ENCODE assay signal across 8 mouse cellular contexts in genomic region chr19:4942551-4943252, GRCm38 (mm10). TPM values are rescaled to one million over a fixed set of nuclear protein-coding genes. Genes with fewer than 3 reads are reported as not detected.
DNase-seq lines count a peak whose midpoint lies in the region; ATAC-seq and TF ChIP-seq lines count a peak whose summit lies in the region.

Gene Peli3 (minus strand): TSS chr19:4943127.

- TF ChIP-seq EP300 in lung, postnatal 0 days (IDR thresholded peaks at IDR 0.05): no peak

- peak; percentile 65 for DNase-seq in G1E (ENCODE audit: low spot score)
- peak; percentile 82 for DNase-seq in cerebellum, adult 8-10 months
- peak; percentile 86 for DNase-seq in hindbrain, embryonic 10.5 days (ENCODE audit: low spot score)
- DNase-seq in layer of hippocampus, postnatal 10 days (ENCODE audit: low spot score in 2 of 2): peak; percentile 73 to 84
- DNase-seq in lung, postnatal 0 days (ENCODE audit: low spot score): peak; percentile 89
- peak; percentile 57 for DNase-seq in ovary, postnatal 10 days (ENCODE audit: low spot score)
- peak; percentile 84 for DNase-seq in thymus, postnatal 0 days (ENCODE audit: low spot score)

- under 1% methylated on average over 55 of the region's 55 CpGs for WGBS in hindbrain, embryonic 10.5 days
- under 1% methylated on average over 36 of the region's 55 CpGs for WGBS in lung, postnatal 0 days

- no peaks in the 10 kb centered on the region for H3K9me3 ChIP-seq in G1E (replicated peaks)
- H3K9me3 ChIP-seq in hindbrain, embryonic 10.5 days: no peaks in the 10 kb centered on the region
- H3K9me3 ChIP-seq in lung, postnatal 0 days (ENCODE audit: low read length): no peaks in the 10 kb centered on the region

- peak within 1 kb of the TSS; percentile 64 for H3K4me3 ChIP-seq in G1E (ENCODE audit: low read depth, low read length)
- H3K4me3 ChIP-seq in hindbrain, embryonic 10.5 days: peak within 1 kb of the TSS; percentile 80
- peak within 1 kb of the TSS; percentile 59 for H3K4me3 ChIP-seq in lung, postnatal 0 days (ENCODE audit: low read depth, low read length)

- peaks cover 14% of the 10 kb centered on the region for H3K4me1 ChIP-seq in G1E (ENCODE audit: insufficient read depth, low read depth, low read length)
- H3K4me1 ChIP-seq in hindbrain, embryonic 10.5 days (replicated peaks): peaks cover 17% of the 10 kb centered on the region
- H3K4me1 ChIP-seq in lung, postnatal 0 days (ENCODE audit: insufficient read depth, low read depth, low read length): peaks cover 6% of the 10 kb centered on the region; the same call in 1 of the 2 replicates

- 0 out of 2 replicates have a peak, but pooled peaks have one; percentile 28 for ATAC-seq in G1E (ENCODE audit: extremely low read depth, insufficient number of reproducible peaks, low FRiP score, poor library complexity, severe bottlenecking)
- peak; percentile 91 for ATAC-seq in frontal cortex, adult (ENCODE audit: low TSS enrichment)
- ATAC-seq in lung, postnatal 0 days: peak; percentile 99

- H3K27me3 ChIP-seq in G1E (ENCODE audit: insufficient read depth, low read length): peaks cover 64% of the 10 kb centered on the region
- peaks cover 31% of the 10 kb centered on the region for H3K27me3 ChIP-seq in hindbrain, embryonic 10.5 days (ENCODE audit: insufficient read depth, poor library complexity, severe bottlenecking)
- H3K27me3 ChIP-seq in lung, postnatal 0 days (replicated peaks; ENCODE audit: insufficient read depth, low read length): no peaks in the 10 kb centered on the region

- no peaks in the 10 kb centered on the region for H3K36me3 ChIP-seq in G1E (replicated peaks)
- no peaks in the 10 kb centered on the region for H3K36me3 ChIP-seq in hindbrain, embryonic 10.5 days
- no peaks in the 10 kb centered on the region for H3K36me3 ChIP-seq in lung, postnatal 0 days (ENCODE audit: insufficient read depth, low read length)

- H3K9ac ChIP-seq in lung, postnatal 0 days (replicated peaks; ENCODE audit: low read depth): peak within 1 kb of the TSS; percentile 19; the same call in 1 of the 2 replicates

- peak within 1 kb of the TSS; percentile 86 for H3K4me2 ChIP-seq in lung, postnatal 0 days (replicated peaks; ENCODE audit: low read depth, low read length)

- peak within 1 kb of the TSS; percentile 82 for H3K27ac ChIP-seq in hindbrain, embryonic 10.5 days
- H3K27ac ChIP-seq in lung, postnatal 0 days (ENCODE audit: low read length): no peak within 1 kb of the TSS

- no peak for TF ChIP-seq CTCF in G1E (IDR thresholded peaks at IDR 0.05; ENCODE audit: low read depth, low read length)
- TF ChIP-seq CTCF in lung, postnatal 0 days (IDR thresholded peaks at IDR 0.05): no peak

RNA-seq across cellular contexts. Expression of gene Peli3, which starts in this region (rescaled TPM):
- total RNA-seq in G1E (2014; fragmentation: Nextera tagmentation) (not detected in 2 replicates), G1E (2017) (0.05 TPM in 1 of 2 replicates, not detected in the other)
- polyA plus RNA-seq in G1E (2012): not detected in 2 replicates
- 2.1 and 3.7 TPM in 2 replicates for polyA plus RNA-seq in hindbrain, embryonic 10.5 days (2016; fragmentation: Nextera tagmentation; extraction: Ambion mirVana)
- total RNA-seq in layer of hippocampus, postnatal 10 days (2021): 10 to 100 TPM; 18.0 to 18.4 TPM
- polyA plus RNA-seq in lung, postnatal 0 days (2015; fragmentation: Nextera tagmentation; extraction: Ambion mirVana): 0.85 and 1.8 TPM in 2 replicates
- 0.47 and 0.81 TPM in 2 replicates for polyA plus RNA-seq in thymus, postnatal 0 days (2015; fragmentation: Nextera tagmentation; extraction: Ambion mirVana)

Comparison
In these comparisons a context has a peak if more than half of its experiments do, and no peak if none do; other contexts are left out.
1. RNA of gene Peli3 (total RNA-seq): 18.0 to 18.4 TPM in layer of hippocampus, postnatal 10 days; 0.05 TPM in G1E; every median in the first group is over 10 times any median in the second.
2. Peak in DNase-seq, ATAC-seq and H3K4me3 ChIP-seq in G1E; RNA of the gene not detected or under 1 TPM.
3. Peak in DNase-seq in thymus, postnatal 0 days; RNA of the gene not detected or under 1 TPM.
4. ATAC-seq: peak in every context shown above with its lines; median percentile 99 in lung, postnatal 0 days; 91 in frontal cortex, adult; 28 in G1E.
5. Peak in every context shown above with its lines, with median percentiles within 50 percentile points of each other: DNase-seq and H3K4me3 ChIP-seq.